Mouse (Mus musculus) ES-E14 (cell line): ENCODE measurements at regions not wholly inside any gene's neighbourhood (a gene's known extent, or its start where the extent isn't known, plus 50 kb on each side); places are given as distances from the start of the nearest gene placed in this dataset.

Experiments used
- DNase-seq: peaks from one replicate; pipeline ENCODE4 v3.0.0-alpha.2; 2013; ENCODE audit warnings: low read depth, low spot score
- H3K27ac ChIP-seq: 2 replicates; pipeline ENCODE4 v1.5.1; 2012; ENCODE audit warnings: low read depth, mild to moderate bottlenecking, low read length, moderate library complexity, mixed read lengths; ENCODE audit not compliant: poor library complexity, insufficient read depth, severe bottlenecking
- H3K36me3 ChIP-seq: 2 replicates; pipeline ENCODE4 v1.6.1; 2012; ENCODE audit warnings: mild to moderate bottlenecking, low read length, moderate library complexity, mixed read lengths; ENCODE audit not compliant: control insufficient read depth, poor library complexity, insufficient read depth, severe bottlenecking
- H3K4me1 ChIP-seq, 2 experiments: fragments of 150-350 bp in 1 of 2; sonication (generic) in 1 of 2; 2 replicates each; pipeline ENCODE4 v1.6.1; 2012; ENCODE audit warnings: low read length in 2 of 2, mild to moderate bottlenecking in 1 of 2, mixed read lengths in 1 of 2; ENCODE audit not compliant: control insufficient read depth in 2 of 2, insufficient read depth in 2 of 2, poor library complexity in 1 of 2
- H3K4me3 ChIP-seq, 2 experiments: fragments of 150-350 bp in 1 of 2; sonication (generic) in 1 of 2; 2 replicates each; pipeline ENCODE4 v1.5.1; 2012; ENCODE audit warnings: low read length in 2 of 2, low read depth in 1 of 2, mild to moderate bottlenecking in 1 of 2, mixed read lengths in 1 of 2; ENCODE audit not compliant: insufficient read depth in 1 of 2, poor library complexity in 1 of 2, severe bottlenecking in 1 of 2
- H3K9ac ChIP-seq: 2 replicates; pipeline ENCODE4 v1.6.1; 2012; ENCODE audit warnings: low read depth, mild to moderate bottlenecking, low read length, mixed read lengths; ENCODE audit not compliant: poor library complexity, insufficient read depth, severe bottlenecking
- H3K9me3 ChIP-seq: fragments of 150-350 bp; sonication (generic); 2 replicates; pipeline ENCODE4 v1.6.1; 2012; ENCODE audit warnings: low read depth, mild to moderate bottlenecking, low read length; ENCODE audit not compliant: control insufficient read depth, insufficient read depth
- CHD2 ChIP-seq: IDR thresholded peaks from 2 replicates; pipeline ENCODE4 v1.6.1; 2014; ENCODE audit warnings: mild to moderate bottlenecking, low read depth, low read length, inconsistent platforms
- HCFC1 ChIP-seq: IDR thresholded peaks from 2 replicates; pipeline ENCODE4 v1.6.1; 2012; ENCODE audit warnings: low read length, inconsistent platforms, borderline replicate concordance; ENCODE audit not compliant: insufficient read depth
- MAFK ChIP-seq: IDR thresholded peaks from 2 replicates; pipeline ENCODE4 v1.6.1; 2014; ENCODE audit warnings: mild to moderate bottlenecking, low read depth, low read length, inconsistent platforms; ENCODE audit not compliant: insufficient read depth
- ZC3H11A ChIP-seq: IDR thresholded peaks from 2 replicates; pipeline ENCODE4 v1.6.1; 2012; ENCODE audit warnings: low read depth, mild to moderate bottlenecking, inconsistent platforms, low read length, borderline replicate concordance
- ZNF384 ChIP-seq: IDR thresholded peaks from 2 replicates; pipeline ENCODE4 v1.6.1; 2012; ENCODE audit warnings: low read depth, low read length, inconsistent platforms
- in situ Hi-C, 2 experiments: fragments of 600-800 bp; cut with MboI; formaldehyde crosslinking; loops; one replicate each; pipeline ENCODE4 v1.15.1; 2025; ENCODE audit warnings: low sequenced_read_pairs in 2 of 2, inconsistent platforms in 1 of 2; ENCODE audit not compliant: unreplicated experiment in 2 of 2

DNA sequence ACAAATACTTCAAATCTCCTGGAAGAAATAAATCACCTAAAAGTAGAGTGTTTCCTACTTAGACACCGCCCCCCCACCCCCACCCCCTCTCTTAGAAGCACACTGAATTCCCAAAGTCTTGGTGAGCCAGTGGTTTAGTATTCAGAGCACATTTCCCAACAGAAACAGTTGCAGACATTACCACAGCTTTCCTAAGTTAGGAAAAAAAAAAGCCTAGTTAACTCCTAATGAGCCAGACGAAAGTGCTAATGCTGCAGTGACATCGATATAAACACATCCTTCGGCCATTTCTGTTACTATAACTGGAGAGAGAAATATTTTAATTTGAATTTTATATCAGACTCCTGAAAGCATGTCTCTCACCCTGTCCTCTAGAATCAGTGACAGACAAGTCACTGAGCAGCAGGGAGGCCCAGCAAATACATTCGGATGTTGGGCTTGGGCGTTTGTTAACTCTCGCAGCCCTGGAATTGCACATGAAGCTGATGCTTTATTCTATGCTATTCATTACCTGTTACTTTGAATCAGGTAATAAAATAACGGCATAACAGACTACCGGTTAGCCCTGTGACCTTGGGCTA is 305.8 kb upstream of the Ldb2 start:
- TF ChIP-seq ZNF384 = no peak
- no peak for TF ChIP-seq MAFK
- H3K36me3 ChIP-seq = no peaks in the 10 kb centered on the region
- no peak for DNase-seq
- no peaks in the 10 kb centered on the region for H3K9me3 ChIP-seq
- H3K4me1 ChIP-seq = no peaks in the 10 kb centered on the region
- in situ Hi-C loops = no loop called here
- H3K4me3 ChIP-seq = no peak overlapping the region
- no peak overlapping the region for H3K27ac ChIP-seq
- H3K9ac ChIP-seq = no peak overlapping the region

DNA sequence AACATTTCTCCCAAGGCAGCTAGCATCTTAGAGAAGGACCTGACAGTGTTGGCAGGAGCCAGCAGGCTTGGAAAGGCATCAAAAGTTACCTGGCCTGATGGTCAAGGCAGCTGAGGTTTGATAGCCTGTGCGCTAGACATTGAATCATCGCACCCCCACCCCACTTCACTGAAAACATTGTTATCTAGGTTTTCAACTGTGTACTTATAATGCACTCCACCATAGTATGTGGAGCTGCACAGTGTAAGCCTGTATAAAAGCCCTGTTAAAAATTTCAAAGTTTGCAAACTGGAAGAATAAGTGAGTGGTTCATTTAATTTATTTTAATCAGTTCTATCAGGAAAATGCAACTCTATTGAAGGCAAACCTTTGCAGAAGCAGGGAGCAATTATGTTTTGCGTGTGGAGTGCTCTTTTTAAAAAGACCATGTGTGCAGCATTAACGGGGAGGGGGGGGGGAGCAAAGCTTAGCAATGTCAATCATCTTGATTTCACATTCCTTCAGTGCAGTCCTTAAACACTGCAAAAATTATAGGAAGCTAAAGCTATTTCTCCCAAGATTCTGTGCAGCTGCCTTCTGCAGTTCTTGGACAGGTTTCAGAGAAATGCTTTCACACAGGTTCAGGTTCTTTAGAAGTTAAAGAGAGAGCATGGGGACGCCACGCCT is 304.4 kb upstream of the Ldb2 start:
- no peak for DNase-seq
- in situ Hi-C loops = no loop called here
- Histone ChIP-seq H3K4me3 (no peak overlapping the region), H3K27ac (no peak overlapping the region), H3K9ac (no peak overlapping the region), H3K4me1 (no peaks in the 10 kb centered on the region), H3K9me3 (no peaks in the 10 kb centered on the region), H3K36me3 (no peaks in the 10 kb centered on the region)
- no peak for TF ChIP-seq MAFK
- TF ChIP-seq CHD2 = no peak
- TF ChIP-seq ZC3H11A = no peak
- TF ChIP-seq ZNF384 = no peak
- TF ChIP-seq HCFC1 = no peak

DNA sequence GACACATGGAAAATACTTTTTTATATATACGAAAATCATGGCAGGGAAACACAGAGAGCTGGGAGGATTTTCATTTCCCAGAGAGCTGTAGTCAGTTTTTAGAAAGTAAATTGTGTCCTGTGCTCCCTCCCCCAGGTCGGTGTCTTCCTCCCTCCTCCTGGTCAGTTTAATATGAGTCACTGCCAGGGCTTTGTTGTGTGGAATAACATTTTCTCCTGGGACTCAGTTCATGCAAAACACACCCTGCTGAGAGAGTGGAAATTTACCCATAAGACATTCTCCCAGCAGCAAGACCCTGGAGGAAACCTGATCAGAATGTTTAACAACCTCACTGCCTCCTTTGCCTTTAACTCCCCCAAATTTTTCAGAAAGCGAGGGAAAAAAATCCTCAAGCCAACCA is 303.2 kb upstream of the Ldb2 start:
- Histone ChIP-seq H3K4me1 (no peaks in the 10 kb centered on the region), H3K9me3 (no peaks in the 10 kb centered on the region), H3K36me3 (no peaks in the 10 kb centered on the region), H3K9ac (no peak overlapping the region), H3K4me3 (no peak overlapping the region), H3K27ac (no peak overlapping the region)
- DNase-seq = no peak
- TF ChIP-seq ZC3H11A = no peak
- TF ChIP-seq CHD2 = no peak
- TF ChIP-seq HCFC1 = no peak
- TF ChIP-seq MAFK = no peak
- TF ChIP-seq ZNF384 = no peak
- in situ Hi-C loops = no loop called here

DNA sequence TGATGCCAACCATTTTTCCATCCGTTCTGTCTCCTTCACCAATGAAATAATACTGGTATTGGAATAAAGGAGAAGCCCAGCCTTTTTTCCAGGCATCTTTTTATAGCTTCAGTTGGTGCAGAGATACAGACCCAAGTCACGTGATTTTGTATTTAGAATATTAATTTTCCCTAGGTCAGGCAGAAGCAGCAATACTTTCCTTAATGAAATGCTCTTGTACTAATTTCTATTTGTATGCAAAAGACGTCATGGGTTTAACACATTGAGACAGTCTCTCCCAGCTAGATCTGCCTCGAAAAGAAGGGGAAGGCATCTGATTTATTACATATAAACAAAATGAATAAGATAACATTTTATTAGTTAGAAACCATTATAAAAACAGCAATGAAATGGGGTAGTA is 302.3 kb upstream of the Ldb2 start:
- no peak overlapping the region for H3K9ac ChIP-seq
- H3K4me3 ChIP-seq = no peak overlapping the region
- no peaks in the 10 kb centered on the region for H3K4me1 ChIP-seq
- no peaks in the 10 kb centered on the region for H3K36me3 ChIP-seq
- TF ChIP-seq CHD2 = no peak
- TF ChIP-seq HCFC1 = no peak
- TF ChIP-seq ZNF384 = no peak
- TF ChIP-seq MAFK = no peak
- no peak for TF ChIP-seq ZC3H11A
- H3K27ac ChIP-seq = no peak overlapping the region
- H3K9me3 ChIP-seq = no peaks in the 10 kb centered on the region
- in situ Hi-C loops = no loop called here
- no peak for DNase-seq

DNA sequence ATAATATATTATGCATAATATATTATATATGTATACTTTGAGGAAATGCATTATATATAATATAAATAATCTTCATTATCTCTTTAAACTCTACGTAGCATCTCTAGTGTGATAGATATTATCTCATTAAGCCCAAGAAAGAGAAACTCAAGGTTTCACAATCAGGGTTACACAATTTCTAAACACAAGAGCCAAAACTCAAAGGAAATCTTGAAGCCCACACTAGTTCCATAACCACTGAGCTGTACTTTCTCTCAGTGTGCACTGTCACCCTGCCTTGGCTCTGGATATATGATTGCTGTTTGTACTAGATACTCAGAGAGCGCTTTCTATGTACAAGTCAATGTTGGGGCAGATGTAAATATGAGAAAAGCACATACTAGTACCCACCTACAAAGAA is 299.6 kb upstream of the Ldb2 start:
- no peak overlapping the region for H3K9ac ChIP-seq
- DNase-seq = no peak
- H3K27ac ChIP-seq = no peak overlapping the region
- H3K4me1 ChIP-seq = no peaks in the 10 kb centered on the region
- in situ Hi-C loops = no loop called here
- no peak overlapping the region for H3K4me3 ChIP-seq
- H3K9me3 ChIP-seq = no peaks in the 10 kb centered on the region
- TF ChIP-seq HCFC1 = no peak
- no peak for TF ChIP-seq ZNF384
- TF ChIP-seq ZC3H11A = no peak
- no peak for TF ChIP-seq MAFK
- TF ChIP-seq CHD2 = no peak
- H3K36me3 ChIP-seq = no peaks in the 10 kb centered on the region
